Mouse (Mus musculus): ENCODE measurements around the gene Arhgap9. TPM values are rescaled to one million over a fixed set of nuclear protein-coding genes. Genes with fewer than 3 reads are reported as not detected.
"Not testable (repeated sequence)": the region's sequence is repeated elsewhere in the genome, so short reads cannot be mapped to it uniquely, and the experiment has no call there.

The Arhgap9 gene
- polyA plus RNA-seq, 1 experiment from 2014 or later = 3.1 TPM

GRCm38 (mm10) chr10:127313516-127313915 is 8.2 kb upstream of the Arhgap9 start:
- WGBS = 94% methylated on average over 5 of the region's 5 CpGs
- ATAC-seq (ENCODE audit: low FRiP score, low TSS enrichment); H3K27me3 ChIP-seq (ENCODE audit: control insufficient read depth, insufficient read depth, low read length): not testable (repeated sequence)

GRCm38 (mm10) chr10:127314950-127315349 is 6.8 kb upstream of the Arhgap9 start:
- H3K36me3 ChIP-seq (ENCODE audit: control insufficient read depth, insufficient read depth, low read length); H3K9me3 ChIP-seq (ENCODE audit: control insufficient read depth, low read length); H3K4me1 ChIP-seq (ENCODE audit: control insufficient read depth, insufficient read depth, low read length); ATAC-seq (ENCODE audit: low FRiP score, low TSS enrichment); H3K4me2 ChIP-seq (replicated peaks; ENCODE audit: low read depth, low read length); H3K9ac ChIP-seq (ENCODE audit: low read depth, low read length); H3K27me3 ChIP-seq (ENCODE audit: control insufficient read depth, insufficient read depth, low read length); H3K27ac ChIP-seq (ENCODE audit: low read depth, low read length); H3K4me3 ChIP-seq (ENCODE audit: low read length): not testable (repeated sequence)
- 84% methylated on average over 1 of the region's 1 CpGs for whole genome bisulfite sequencing

More at GRCm38 (mm10) chr10:127313516-127313915, 8.2 kb upstream of the Arhgap9 start:
- peaks cover 11% of the 10 kb centered on the region for H3K36me3 ChIP-seq (ENCODE audit: control insufficient read depth, insufficient read depth, low read length)
- not testable (repeated sequence) for H3K27ac ChIP-seq (ENCODE audit: low read depth, low read length); H3K9ac ChIP-seq (ENCODE audit: low read depth, low read length); H3K9me3 ChIP-seq (ENCODE audit: control insufficient read depth, low read length); H3K4me1 ChIP-seq (ENCODE audit: control insufficient read depth, insufficient read depth, low read length); H3K4me3 ChIP-seq (ENCODE audit: low read length); H3K4me2 ChIP-seq (replicated peaks; ENCODE audit: low read depth, low read length)

- Histone ChIP-seq H3K4me3 (ENCODE audit: low read length) (no peak overlapping the region), H3K9me3 (ENCODE audit: control insufficient read depth, low read length) (no peaks in the 10 kb centered on the region), H3K27me3 (ENCODE audit: control insufficient read depth, insufficient read depth, low read length) (no peaks in the 10 kb centered on the region), H3K4me2 (replicated peaks; ENCODE audit: low read depth, low read length) (no peak overlapping the region), H3K4me1 (ENCODE audit: control insufficient read depth, insufficient read depth, low read length) (no peaks in the 10 kb centered on the region), H3K27ac (ENCODE audit: low read depth, low read length) (no peak overlapping the region), H3K36me3 (ENCODE audit: control insufficient read depth, insufficient read depth, low read length) (no peaks in the 10 kb centered on the region), H3K9ac (ENCODE audit: low read depth, low read length) (no peak overlapping the region)
- no peak for ATAC-seq (ENCODE audit: low FRiP score, low TSS enrichment)
- WGBS = 82% methylated on average over 2 of the region's 2 CpGs
These were observed 4.5 kb upstream of the Arhgap9 start for GRCm38 (mm10) chr10:127317277-127317676.

- ATAC-seq (ENCODE audit: low FRiP score, low TSS enrichment) = no peak
- Histone ChIP-seq H3K9me3 (ENCODE audit: control insufficient read depth, low read length) (no peaks in the 10 kb centered on the region), H3K4me1 (ENCODE audit: control insufficient read depth, insufficient read depth, low read length) (no peaks in the 10 kb centered on the region), H3K27ac (ENCODE audit: low read depth, low read length) (no peak overlapping the region), H3K9ac (ENCODE audit: low read depth, low read length) (no peak overlapping the region), H3K4me3 (ENCODE audit: low read length) (no peak overlapping the region), H3K27me3 (ENCODE audit: control insufficient read depth, insufficient read depth, low read length) (no peaks in the 10 kb centered on the region), H3K36me3 (ENCODE audit: control insufficient read depth, insufficient read depth, low read length) (no peaks in the 10 kb centered on the region), H3K4me2 (replicated peaks; ENCODE audit: low read depth, low read length) (no peak overlapping the region)
- WGBS = 49% methylated on average over 4 of the region's 4 CpGs
These were observed 3.8 kb upstream of the Arhgap9 start for GRCm38 (mm10) chr10:127318009-127318408.

GRCm38 (mm10) chr10:127319969-127320368 is 1.8 kb upstream of the Arhgap9 start:
- ATAC-seq (ENCODE audit: low FRiP score, low TSS enrichment) = peak; percentile 75
- H3K9ac ChIP-seq (ENCODE audit: low read depth, low read length) = no peak overlapping the region
- no peak overlapping the region for H3K4me2 ChIP-seq (replicated peaks; ENCODE audit: low read depth, low read length)
- H3K9me3 ChIP-seq (ENCODE audit: control insufficient read depth, low read length) = no peaks in the 10 kb centered on the region
- H3K4me1 ChIP-seq (ENCODE audit: control insufficient read depth, insufficient read depth, low read length) = no peaks in the 10 kb centered on the region
- no peak overlapping the region for H3K4me3 ChIP-seq (ENCODE audit: low read length)
- no peak overlapping the region for H3K27ac ChIP-seq (ENCODE audit: low read depth, low read length)
- WGBS = 54% methylated on average over 7 of the region's 7 CpGs
- peaks cover 3% of the 10 kb centered on the region; the same call in 1 of the 2 replicates for H3K27me3 ChIP-seq (ENCODE audit: control insufficient read depth, insufficient read depth, low read length)
- H3K36me3 ChIP-seq (ENCODE audit: control insufficient read depth, insufficient read depth, low read length) = no peaks in the 10 kb centered on the region

- ATAC-seq (ENCODE audit: low FRiP score, low TSS enrichment) = no peak
- H3K4me3 ChIP-seq (ENCODE audit: low read length) = no peak overlapping the region
- H3K4me2 ChIP-seq (replicated peaks; ENCODE audit: low read depth, low read length) = no peak overlapping the region
- 69% methylated on average over 13 of the region's 13 CpGs for WGBS
- no peak overlapping the region for H3K9ac ChIP-seq (ENCODE audit: low read depth, low read length)
- no peak overlapping the region for H3K27ac ChIP-seq (ENCODE audit: low read depth, low read length)
- peaks cover 20% of the 10 kb centered on the region for H3K27me3 ChIP-seq (ENCODE audit: control insufficient read depth, insufficient read depth, low read length)
- H3K4me1 ChIP-seq (ENCODE audit: control insufficient read depth, insufficient read depth, low read length) = peaks cover 11% of the 10 kb centered on the region
- no peaks in the 10 kb centered on the region for H3K36me3 ChIP-seq (ENCODE audit: control insufficient read depth, insufficient read depth, low read length)
- no peaks in the 10 kb centered on the region for H3K9me3 ChIP-seq (ENCODE audit: control insufficient read depth, low read length)
These were observed 414 bp downstream of the Arhgap9 start for GRCm38 (mm10) chr10:127322178-127322577.

GRCm38 (mm10) chr10:127322669-127323068 is 905 bp downstream of the Arhgap9 start:
- no peaks in the 10 kb centered on the region for H3K36me3 ChIP-seq (ENCODE audit: control insufficient read depth, insufficient read depth, low read length)
- WGBS = 64% methylated on average over 4 of the region's 4 CpGs
- no peak for ATAC-seq (ENCODE audit: low FRiP score, low TSS enrichment)
- H3K4me3 ChIP-seq (ENCODE audit: low read length) = no peak overlapping the region
- H3K9me3 ChIP-seq (ENCODE audit: control insufficient read depth, low read length) = no peaks in the 10 kb centered on the region
- peaks cover 25% of the 10 kb centered on the region for H3K27me3 ChIP-seq (ENCODE audit: control insufficient read depth, insufficient read depth, low read length)
- no peak overlapping the region for H3K9ac ChIP-seq (ENCODE audit: low read depth, low read length)
- peaks cover 11% of the 10 kb centered on the region for H3K4me1 ChIP-seq (ENCODE audit: control insufficient read depth, insufficient read depth, low read length)
- H3K27ac ChIP-seq (ENCODE audit: low read depth, low read length) = no peak overlapping the region
- H3K4me2 ChIP-seq (replicated peaks; ENCODE audit: low read depth, low read length) = no peak overlapping the region

- Histone ChIP-seq H3K4me1 (ENCODE audit: control insufficient read depth, insufficient read depth, low read length) (peaks cover 11% of the 10 kb centered on the region), H3K4me3 (ENCODE audit: low read length) (no peak overlapping the region), H3K36me3 (ENCODE audit: control insufficient read depth, insufficient read depth, low read length) (no peaks in the 10 kb centered on the region), H3K9me3 (ENCODE audit: control insufficient read depth, low read length) (no peaks in the 10 kb centered on the region), H3K9ac (ENCODE audit: low read depth, low read length) (no peak overlapping the region), H3K27ac (ENCODE audit: low read depth, low read length) (no peak overlapping the region), H3K27me3 (ENCODE audit: control insufficient read depth, insufficient read depth, low read length) (peaks cover 31% of the 10 kb centered on the region), H3K4me2 (replicated peaks; ENCODE audit: low read depth, low read length) (no peak overlapping the region; the same call in 1 of the 2 replicates)
- 76% methylated on average over 17 of the region's 17 CpGs for WGBS
- no peak for ATAC-seq (ENCODE audit: low FRiP score, low TSS enrichment)
These were observed 1.5 kb downstream of the Arhgap9 start for GRCm38 (mm10) chr10:127323131-127323855.

- ATAC-seq (ENCODE audit: low FRiP score, low TSS enrichment) = 0 out of 2 replicates have a peak, but pooled peaks have one; percentile 17
- H3K9me3 ChIP-seq (ENCODE audit: control insufficient read depth, low read length) = no peaks in the 10 kb centered on the region
- H3K9ac ChIP-seq (ENCODE audit: low read depth, low read length) = no peak overlapping the region
- 14% methylated on average over 7 of the region's 7 CpGs for WGBS
- H3K4me1 ChIP-seq (ENCODE audit: control insufficient read depth, insufficient read depth, low read length) = peaks cover 11% of the 10 kb centered on the region
- H3K4me3 ChIP-seq (ENCODE audit: low read length) = no peak overlapping the region
- H3K4me2 ChIP-seq (replicated peaks; ENCODE audit: low read depth, low read length) = no peak overlapping the region
- peaks cover 40% of the 10 kb centered on the region for H3K27me3 ChIP-seq (ENCODE audit: control insufficient read depth, insufficient read depth, low read length)
- H3K36me3 ChIP-seq (ENCODE audit: control insufficient read depth, insufficient read depth, low read length) = no peaks in the 10 kb centered on the region
- no peak overlapping the region for H3K27ac ChIP-seq (ENCODE audit: low read depth, low read length)
These were observed 2.7 kb downstream of the Arhgap9 start for GRCm38 (mm10) chr10:127324495-127324894.

All from kidney, embryonic 14.5 days (tissue).